Mouse (Mus musculus) C2C12 (cell line): ENCODE data around the gene Cyp4v3. TPM values are rescaled to one million over a fixed set of nuclear protein-coding genes. Genes with fewer than 3 reads are reported as not detected.

Source experiments
- H3K27me3 ChIP-seq: one replicate; pipeline ENCODE4 v1.6.1; 2011; ENCODE audit not compliant: control insufficient read depth, insufficient read depth, insufficient read length
- H3K36me3 ChIP-seq: one replicate; pipeline ENCODE4 v1.6.1; 2011; ENCODE audit not compliant: control insufficient read depth, insufficient read depth
- H3K4me3 ChIP-seq: one replicate; pipeline ENCODE4 v1.5.1; 2011; ENCODE audit warnings: mild to moderate bottlenecking, control low read depth; ENCODE audit not compliant: poor library complexity, insufficient read depth, severe bottlenecking
- H3K79me2 ChIP-seq: one replicate; pipeline ENCODE4 v1.6.1; 2011; ENCODE audit not compliant: control insufficient read depth, insufficient read depth
- H3K79me3 ChIP-seq: one replicate; pipeline ENCODE4 v1.6.1; 2011; ENCODE audit warnings: low read depth, control low read depth
- H3ac ChIP-seq: one replicate; pipeline ENCODE3; 2011; ENCODE audit warnings: low read depth; ENCODE audit not compliant: control insufficient read depth, insufficient read length
- CEBPB ChIP-seq: IDR thresholded peaks from one replicate; pipeline ENCODE4 v1.6.1; 2011; ENCODE audit warnings: low read depth, mild to moderate bottlenecking, control low read depth, moderate library complexity
- CTCF ChIP-seq: IDR thresholded peaks from one replicate; pipeline ENCODE4 v1.5.1; 2011; ENCODE audit not compliant: control insufficient read depth, insufficient read depth, insufficient read length
- FOSL1 ChIP-seq: IDR thresholded peaks from one replicate; pipeline ENCODE4 v1.8.0; 2011; ENCODE audit warnings: mild to moderate bottlenecking, low read length; ENCODE audit not compliant: poor library complexity, insufficient read depth, severe bottlenecking
- MAX ChIP-seq: IDR thresholded peaks from one replicate; pipeline ENCODE4 v1.6.1; 2011; ENCODE audit warnings: mild to moderate bottlenecking, control low read depth
- MYOD1 ChIP-seq: IDR thresholded peaks from one replicate; pipeline ENCODE4 v1.6.1; 2011; ENCODE audit warnings: low read depth; ENCODE audit not compliant: control insufficient read depth, insufficient read length
- MYOG ChIP-seq: IDR thresholded peaks from one replicate; pipeline ENCODE4 v1.6.1; 2011; ENCODE audit not compliant: control insufficient read depth, insufficient read length; ENCODE audit errors: extremely low read depth
- USF1 ChIP-seq: IDR thresholded peaks from one replicate; pipeline ENCODE4 v1.6.1; 2011; ENCODE audit warnings: low read depth, mild to moderate bottlenecking, control low read depth, moderate library complexity
- polyA plus RNA-seq: library from polyadenylated mRNA; unstranded; fragments of >200 nt; fragmentation: generic; extraction: Trizol; gene quantifications from one replicate; pipeline ENCODE4 v1.2.1, GENCODE M21; 2012; ENCODE audit warnings: missing spikeins

Gene Cyp4v3
- polyA plus RNA-seq, 1 experiment = 0.07 TPM

DNA sequence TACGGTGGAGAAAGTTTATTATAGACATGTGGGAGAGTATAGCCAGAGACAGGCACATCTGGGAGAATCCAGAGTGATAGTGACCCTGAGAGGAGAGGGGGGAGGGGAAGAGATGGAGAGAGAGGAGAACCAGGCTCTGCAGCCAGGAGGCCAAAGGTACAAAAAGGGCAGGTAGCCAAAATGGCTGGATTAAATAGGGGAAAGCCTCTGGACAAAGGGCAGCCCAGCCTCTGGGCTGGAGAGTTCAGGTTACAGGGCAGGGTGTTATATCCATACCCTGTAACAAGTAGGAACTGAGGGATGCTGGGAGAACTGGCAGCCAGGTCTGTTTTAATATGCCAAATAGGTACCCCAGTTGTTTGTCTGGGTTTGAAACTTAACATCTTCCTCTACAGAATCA, 30.2 kb upstream of the Cyp4v3 start:
- Histone ChIP-seq H3ac (no peak overlapping the region), H3K36me3 (no peaks in the 10 kb centered on the region), H3K4me3 (no peak overlapping the region), H3K79me2 (no peaks in the 10 kb centered on the region), H3K79me3 (no peaks in the 10 kb centered on the region), H3K27me3 (no peaks in the 10 kb centered on the region)
- TF ChIP-seq USF1 (no peak), MYOG (no peak), CEBPB (no peak), MAX (no peak), MYOD1 (no peak), FOSL1 (no peak), CTCF (no peak)

DNA sequence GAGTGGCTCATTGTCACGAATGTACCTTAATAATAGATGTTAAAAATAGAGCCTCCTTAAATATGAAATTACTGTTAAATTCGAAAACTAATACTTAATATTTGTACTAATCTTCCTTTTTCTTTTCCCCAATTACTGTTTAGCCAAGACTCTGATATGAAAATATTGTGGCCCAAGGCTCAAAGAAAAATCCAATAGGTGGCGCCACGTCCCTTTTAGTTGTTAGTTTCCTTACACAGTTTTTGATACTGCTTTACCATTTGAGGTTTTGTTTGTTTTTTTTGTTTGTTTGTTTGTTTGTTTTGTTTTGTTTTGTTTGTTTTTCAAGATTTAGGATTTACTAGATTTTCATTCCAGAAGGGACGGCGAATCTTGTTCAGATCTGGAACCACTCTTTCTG, 29.3 kb upstream of the Cyp4v3 start:
- no peaks in the 10 kb centered on the region for H3K79me2 ChIP-seq
- H3ac ChIP-seq = no peak overlapping the region
- no peak overlapping the region for H3K4me3 ChIP-seq
- H3K27me3 ChIP-seq = no peaks in the 10 kb centered on the region
- no peaks in the 10 kb centered on the region for H3K36me3 ChIP-seq
- H3K79me3 ChIP-seq = no peaks in the 10 kb centered on the region
- no peak for TF ChIP-seq CTCF
- TF ChIP-seq MYOG = no peak
- TF ChIP-seq MAX = no peak
- TF ChIP-seq CEBPB = no peak
- no peak for TF ChIP-seq FOSL1
- no peak for TF ChIP-seq MYOD1
- TF ChIP-seq USF1 = no peak

DNA sequence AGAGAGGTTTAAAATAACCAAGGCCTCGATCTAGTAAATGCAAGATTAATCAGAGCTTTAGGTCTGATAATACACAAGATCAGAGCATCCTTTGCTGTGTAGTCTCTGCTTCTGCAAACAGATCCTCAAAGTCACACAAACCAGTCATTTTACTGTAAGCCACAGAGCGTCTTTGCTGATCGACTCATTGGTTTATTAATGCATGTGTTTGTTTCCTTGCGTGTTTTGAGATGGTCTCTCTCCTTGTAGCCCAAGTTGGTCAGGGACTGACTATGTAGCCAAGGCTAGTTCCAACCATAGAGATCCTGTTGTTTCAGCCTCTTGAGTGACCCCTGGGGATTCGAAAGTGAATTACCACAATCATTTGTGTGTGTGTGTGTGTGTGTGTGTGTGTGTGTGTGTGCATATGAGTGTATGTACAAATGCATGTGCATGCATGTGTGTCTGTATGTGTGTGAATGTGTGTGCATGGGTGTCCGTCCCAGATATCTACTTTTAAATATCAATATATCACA, 26.1 kb upstream of the Cyp4v3 start:
- no peaks in the 10 kb centered on the region for H3K27me3 ChIP-seq
- TF ChIP-seq FOSL1 (no peak), USF1 (no peak), MYOD1 (no peak), CTCF (no peak), MAX (no peak), CEBPB (no peak), MYOG (no peak)
- no peaks in the 10 kb centered on the region for H3K36me3 ChIP-seq
- no peaks in the 10 kb centered on the region for H3K79me3 ChIP-seq
- H3K4me3 ChIP-seq = no peak overlapping the region
- H3ac ChIP-seq = no peak overlapping the region
- no peaks in the 10 kb centered on the region for H3K79me2 ChIP-seq

DNA sequence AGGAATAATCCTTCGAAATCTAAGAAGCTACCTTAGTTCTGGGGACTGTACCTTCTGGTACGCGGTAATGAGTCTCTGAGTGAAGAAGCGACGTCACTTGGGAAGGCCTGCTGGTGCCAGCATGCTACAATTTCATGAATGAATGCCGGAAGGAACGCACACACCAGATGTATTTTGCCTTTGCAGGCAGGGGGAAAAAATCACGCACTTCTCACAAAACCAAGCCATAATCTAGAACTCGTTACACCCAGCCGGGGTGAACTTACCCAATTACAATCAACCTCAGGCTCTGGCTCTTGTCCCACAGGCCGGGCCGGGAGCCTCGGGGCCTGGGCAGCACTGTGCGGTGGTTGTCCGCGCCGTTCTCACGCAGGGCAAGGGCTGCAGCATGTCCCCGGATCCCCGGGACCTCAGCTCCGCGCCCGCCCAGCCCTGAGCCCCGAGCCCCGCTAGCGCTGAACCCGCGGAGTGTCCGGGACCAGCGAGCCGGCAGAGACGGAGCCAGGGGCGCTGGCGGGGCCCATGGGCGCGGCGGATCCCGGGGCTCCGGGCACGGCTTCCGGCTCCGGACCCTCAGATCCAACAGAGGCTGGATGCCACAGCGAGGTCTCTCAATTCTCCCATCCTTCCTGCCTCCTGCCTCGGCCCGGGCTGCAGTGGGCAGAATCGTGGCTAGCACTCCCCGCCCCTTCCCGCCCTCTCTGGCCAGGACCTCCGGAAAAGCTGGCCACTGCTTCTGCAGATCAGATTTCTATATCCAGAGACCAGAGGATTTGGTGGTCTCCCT, 25.3 kb upstream of the Cyp4v3 start:
- H3K27me3 ChIP-seq = no peaks in the 10 kb centered on the region
- no peaks in the 10 kb centered on the region for H3K79me3 ChIP-seq
- TF ChIP-seq FOSL1 = no peak
- no peak for TF ChIP-seq CEBPB
- TF ChIP-seq MYOD1 = no peak
- no peak for TF ChIP-seq MYOG
- TF ChIP-seq MAX = no peak
- TF ChIP-seq CTCF = no peak
- TF ChIP-seq USF1 = no peak
- H3ac ChIP-seq = peak overlapping the region; percentile 88
- no peaks in the 10 kb centered on the region for H3K36me3 ChIP-seq
- H3K79me2 ChIP-seq = no peaks in the 10 kb centered on the region
- H3K4me3 ChIP-seq = peak overlapping the region; percentile 25

DNA sequence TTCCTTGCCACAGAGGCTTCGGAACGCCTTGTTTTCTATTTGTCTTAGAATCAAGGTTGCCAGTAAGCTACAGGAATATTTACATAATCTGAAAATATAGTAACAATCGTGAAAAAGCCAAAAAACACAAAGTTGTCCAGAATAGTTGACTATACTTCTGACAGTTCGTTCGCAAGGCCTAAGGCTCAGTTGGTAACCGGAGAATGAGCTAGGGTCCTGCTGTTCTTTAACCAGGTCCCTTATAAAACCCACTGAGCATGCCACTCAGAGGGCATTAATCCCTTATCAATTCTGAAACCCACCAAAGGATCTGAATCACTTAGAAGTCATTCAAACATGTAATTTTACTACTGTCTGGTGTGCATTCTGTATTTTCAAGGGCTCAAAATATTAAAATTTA, 22.8 kb upstream of the Cyp4v3 start:
- TF ChIP-seq CEBPB = no peak
- no peak for TF ChIP-seq FOSL1
- TF ChIP-seq MYOD1 = no peak
- no peak for TF ChIP-seq MYOG
- no peak for TF ChIP-seq USF1
- TF ChIP-seq MAX = no peak
- TF ChIP-seq CTCF = no peak
- Histone ChIP-seq H3K4me3 (no peak overlapping the region), H3K27me3 (no peaks in the 10 kb centered on the region), H3K79me3 (no peaks in the 10 kb centered on the region), H3ac (no peak overlapping the region), H3K36me3 (no peaks in the 10 kb centered on the region), H3K79me2 (no peaks in the 10 kb centered on the region)
